Mouse (Mus musculus) spleen, embryonic (tissue): ENCODE measurements around the gene Slc47a2.

Experiments
- CTCF ChIA-PET: fragments of 350-600 bp; sonication (Branson Sonifier 250); formaldehyde crosslinking; loops from one replicate; lab custom pipeline; 2022; lab: Charles Lee

The Slc47a2 gene

GRCm38 (mm10) chr11:61342505-61343420, at the start of gene Slc47a2:
Slc47a2 (minus strand) TSS chr11:61342860.
- CTCF ChIA-PET: no interaction called here

- CTCF ChIA-PET: interaction anchor here (0.7 to 1.2 kb wide), 2 partner anchors 32 to 129 kb away, joined by 3 to 4 read pairs; no protein-coding TSS in a partner anchor
These were observed 46.3 kb upstream of the Slc47a2 start for GRCm38 (mm10) chr11:61388936-61389335.

- CTCF ChIA-PET: interaction anchor here (0.7 to 1.2 kb wide), 3 partner anchors 31 to 112 kb away, joined by 3 to 16 read pairs (median 3); no protein-coding TSS in a partner anchor
These were observed 45.4 kb upstream of the Slc47a2 start for GRCm38 (mm10) chr11:61388012-61388411.

- CTCF ChIA-PET: no interaction called here
These were observed 44.6 kb upstream of the Slc47a2 start for GRCm38 (mm10) chr11:61387233-61387632.

- CTCF ChIA-PET: no interaction called here
These were observed 43.1 kb upstream of the Slc47a2 start for GRCm38 (mm10) chr11:61385725-61386124.

GRCm38 (mm10) chr11:61381272-61381671, 38.6 kb upstream of the Slc47a2 start:
- CTCF ChIA-PET: no interaction called here

- CTCF ChIA-PET: no interaction called here
These were observed 36.0 kb upstream of the Slc47a2 start for GRCm38 (mm10) chr11:61378651-61379050.

- CTCF ChIA-PET: no interaction called here
These were observed 35.4 kb upstream of the Slc47a2 start, which contains the start of gene Slc47a1 for GRCm38 (mm10) chr11:61377881-61378613. Slc47a1 (minus strand) TSS chr11:61378345.

- CTCF ChIA-PET: no interaction called here
These were observed 26.0 kb upstream of the Slc47a2 start for GRCm38 (mm10) chr11:61368668-61369067.

- CTCF ChIA-PET: no interaction called here
These were observed 24.0 kb upstream of the Slc47a2 start for GRCm38 (mm10) chr11:61366517-61367273.

- CTCF ChIA-PET: interaction anchor here (0.6 kb wide), 1 partner anchor 1289 kb away, joined by 7 read pairs; no protein-coding TSS in a partner anchor
These were observed 23.3 kb upstream of the Slc47a2 start for GRCm38 (mm10) chr11:61365938-61366337.

GRCm38 (mm10) chr11:61364096-61364495, 21.4 kb upstream of the Slc47a2 start:
- CTCF ChIA-PET: no interaction called here

- CTCF ChIA-PET: no interaction called here
These were observed 19.0 kb upstream of the Slc47a2 start for GRCm38 (mm10) chr11:61361515-61362190.

- CTCF ChIA-PET: interaction anchor here (0.8 kb wide), 1 partner anchor 32 kb away, joined by 3 read pairs; no protein-coding TSS in a partner anchor
These were observed 13.9 kb upstream of the Slc47a2 start for GRCm38 (mm10) chr11:61356600-61356999.

GRCm38 (mm10) chr11:61356111-61356510, 13.5 kb upstream of the Slc47a2 start:
- CTCF ChIA-PET: no interaction called here

- CTCF ChIA-PET: no interaction called here
These were observed 12.7 kb upstream of the Slc47a2 start for GRCm38 (mm10) chr11:61355351-61355750.

GRCm38 (mm10) chr11:61354346-61354745, 11.7 kb upstream of the Slc47a2 start:
- CTCF ChIA-PET: interaction anchor here (0.6 kb wide), 1 partner anchor 34 kb away, joined by 3 read pairs; no protein-coding TSS in a partner anchor

GRCm38 (mm10) chr11:61353038-61353437, 10.4 kb upstream of the Slc47a2 start:
- CTCF ChIA-PET: interaction anchor here (0.5 kb wide), 1 partner anchor 120 kb away, joined by 5 read pairs; no protein-coding TSS in a partner anchor

- CTCF ChIA-PET: interaction anchor here (0.5 kb wide), 1 partner anchor 119 kb away, joined by 5 read pairs; no protein-coding TSS in a partner anchor
These were observed 9.5 kb upstream of the Slc47a2 start for GRCm38 (mm10) chr11:61352138-61352651.

GRCm38 (mm10) chr11:61349337-61349736, 6.7 kb upstream of the Slc47a2 start:
- CTCF ChIA-PET: no interaction called here
